Mouse (Mus musculus) G1E (cell line): ENCODE measurements around the gene Aldoart2.

Source experiments
- CTCF ChIP-seq: IDR thresholded peaks from 2 replicates; pipeline ENCODE4 v1.5.1; 2012; ENCODE audit warnings: low read depth, low read length, inconsistent platforms, mixed read lengths
- GATA1 ChIP-seq: IDR thresholded peaks from 2 replicates; pipeline ENCODE4 v1.6.1; 2012; ENCODE audit warnings: borderline replicate concordance, low read length, inconsistent platforms, mixed read lengths
- GATA2 ChIP-seq: IDR thresholded peaks from 2 replicates; pipeline ENCODE4 v1.6.1; 2012; ENCODE audit warnings: low read depth, low read length, inconsistent platforms, borderline replicate concordance

DNA sequence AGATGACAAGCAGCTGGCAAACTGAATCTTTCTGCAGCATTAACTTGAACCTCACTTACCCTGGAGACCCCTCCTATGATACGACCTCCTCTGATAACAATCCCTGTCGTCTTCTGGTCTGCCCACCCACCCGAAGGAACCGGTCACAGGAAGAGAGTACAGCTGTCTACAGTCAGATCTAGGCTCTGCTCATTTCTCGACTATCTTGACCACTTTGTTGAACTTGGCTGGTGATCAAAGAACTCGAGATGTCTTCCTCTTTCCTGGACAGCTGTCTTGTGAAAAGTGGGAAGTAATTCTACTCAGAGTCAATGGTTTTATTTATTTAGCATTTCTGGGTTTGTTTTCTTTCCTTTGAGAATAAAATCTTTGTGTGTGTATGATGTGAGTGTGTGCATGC lies 4.6 kb downstream of the Aldoart2 start:
- no peak for TF ChIP-seq CTCF
- no peak for TF ChIP-seq GATA1
- TF ChIP-seq GATA2, result no peak
